Mouse (Mus musculus): ENCODE data around the gene Grk1.
A peak's percentile ranks its signal among the peaks of the same experiment; 100 is the strongest.

The Grk1 gene

GRCm38 (mm10) chr8:13428156-13428555 is 23.3 kb downstream of the Grk1 start:
- no peak for DNase-seq (ENCODE audit: low spot score in 2 of 2)

DNA sequence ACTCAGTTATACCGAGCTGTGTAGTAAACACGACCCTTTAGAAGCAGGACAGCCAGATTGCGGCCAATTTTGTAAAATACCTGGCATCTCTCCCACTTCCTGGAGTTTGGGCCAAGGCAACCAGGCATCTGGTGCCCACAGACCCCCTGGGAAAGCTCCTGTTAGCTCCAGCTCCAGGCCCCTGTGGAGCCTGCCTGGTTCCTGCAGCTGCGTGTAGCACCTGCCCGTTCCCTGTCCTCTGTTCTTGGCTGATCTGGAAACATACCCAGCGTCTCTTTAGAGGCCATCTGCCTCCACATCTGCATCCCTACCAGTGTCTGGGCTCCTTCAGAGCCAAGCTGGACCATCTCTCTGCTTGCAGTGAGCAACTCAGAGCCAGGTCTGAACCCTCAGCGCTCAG is 25.5 kb downstream of the Grk1 start:
- no peak for DNase-seq (ENCODE audit: low spot score in 2 of 2)

DNA sequence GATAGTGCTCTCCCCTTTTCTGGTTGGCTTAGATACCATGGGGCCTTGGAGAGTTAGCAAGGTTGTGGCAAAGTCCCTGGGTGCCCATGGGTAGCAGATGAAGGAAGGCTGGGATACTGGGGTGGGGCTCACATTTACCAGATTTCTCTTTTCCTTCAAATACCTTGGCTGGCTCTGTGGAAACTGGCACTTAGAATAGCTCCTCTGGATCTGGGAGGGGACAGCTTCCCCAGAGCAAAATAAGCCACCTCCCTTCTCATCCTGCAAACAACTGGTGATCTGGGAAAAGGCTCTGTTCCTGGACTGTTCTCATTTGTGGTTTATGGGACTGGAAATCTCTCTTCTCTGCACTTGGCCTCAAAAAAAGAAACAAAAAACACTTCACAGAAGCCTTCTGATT is 26.0 kb downstream of the Grk1 start:
- DNase-seq (ENCODE audit: low spot score in 2 of 2) = peak in 1 of 2 experiments; percentile 69

DNA sequence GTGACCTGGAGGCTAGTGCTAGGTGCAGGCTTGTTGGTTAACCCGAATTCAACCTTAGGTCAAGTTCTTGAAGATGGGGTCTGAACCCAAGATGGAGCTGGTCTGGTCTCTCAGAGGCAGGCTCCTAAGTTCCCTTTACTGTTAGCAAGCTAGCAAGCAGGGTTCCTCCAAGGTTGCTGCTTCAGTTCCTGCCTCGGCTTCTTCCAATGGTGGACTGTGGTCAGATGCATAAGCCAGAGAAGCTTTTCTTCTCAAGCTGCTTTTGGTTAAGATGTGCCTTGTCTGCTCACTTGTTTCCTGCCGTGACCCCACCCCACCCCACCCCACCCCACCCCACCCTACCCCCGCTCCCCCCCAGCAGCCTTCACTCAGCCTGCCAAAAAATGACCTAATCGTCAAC is 28.2 kb downstream of the Grk1 start:
- no peak for DNase-seq (ENCODE audit: low spot score in 2 of 2)

GRCm38 (mm10) chr8:13434889-13435288 is 30.0 kb downstream of the Grk1 start, which contains the start of gene Tmem255b:
Gene Tmem255b (plus strand): TSS chr8:13435189.
- DNase-seq (ENCODE audit: low spot score in 2 of 2) = no peak

- no peak for DNase-seq (ENCODE audit: low spot score in 2 of 2)
Observed at GRCm38 (mm10) chr8:13436052-13436451, 31.2 kb downstream of the Grk1 start.

GRCm38 (mm10) chr8:13437531-13437930 is 32.6 kb downstream of the Grk1 start:
- no peak for DNase-seq (ENCODE audit: low spot score in 2 of 2)

DNA sequence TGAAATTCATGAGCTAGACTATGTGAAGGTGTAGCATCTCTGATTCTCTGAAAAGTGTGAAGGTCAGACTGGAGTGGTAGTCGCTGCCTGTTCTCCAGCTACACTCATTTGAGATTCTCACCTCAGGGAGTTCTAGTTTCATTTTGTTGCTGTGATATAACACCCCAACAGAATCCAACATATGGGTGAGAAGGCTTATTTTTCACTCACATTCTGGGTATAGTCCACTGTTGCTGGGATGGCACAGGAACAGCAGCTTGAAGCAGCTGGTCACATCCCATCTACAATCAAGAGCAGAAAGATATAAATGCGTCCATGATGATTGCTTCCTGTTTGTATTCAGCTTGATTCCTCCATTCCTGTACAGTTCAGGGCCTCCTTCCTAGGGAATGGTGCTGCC is 37.3 kb downstream of the Grk1 start:
- DNase-seq (ENCODE audit: low spot score in 2 of 2) = no peak

DNA sequence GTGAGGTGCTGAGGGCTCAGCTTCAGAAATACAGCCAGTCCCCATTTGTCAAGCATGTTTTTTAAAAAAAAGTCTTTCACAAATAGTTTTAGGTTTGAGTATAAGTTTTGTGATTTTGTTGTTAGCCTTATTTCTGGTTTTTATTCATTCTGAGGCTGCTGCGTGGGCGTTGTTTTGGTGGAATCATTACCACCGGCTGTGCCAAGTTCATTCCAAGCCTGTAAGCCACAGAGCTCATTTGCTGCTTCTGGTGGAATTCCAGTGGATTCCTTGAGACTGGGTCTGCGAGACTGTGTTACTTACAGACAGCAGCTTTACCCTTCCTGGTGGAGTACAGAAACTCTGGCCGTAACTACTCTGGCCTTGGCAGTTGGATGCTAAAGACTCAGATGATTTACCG is 41.6 kb downstream of the Grk1 start:
- DNase-seq (ENCODE audit: low spot score in 2 of 2) = no peak

DNA sequence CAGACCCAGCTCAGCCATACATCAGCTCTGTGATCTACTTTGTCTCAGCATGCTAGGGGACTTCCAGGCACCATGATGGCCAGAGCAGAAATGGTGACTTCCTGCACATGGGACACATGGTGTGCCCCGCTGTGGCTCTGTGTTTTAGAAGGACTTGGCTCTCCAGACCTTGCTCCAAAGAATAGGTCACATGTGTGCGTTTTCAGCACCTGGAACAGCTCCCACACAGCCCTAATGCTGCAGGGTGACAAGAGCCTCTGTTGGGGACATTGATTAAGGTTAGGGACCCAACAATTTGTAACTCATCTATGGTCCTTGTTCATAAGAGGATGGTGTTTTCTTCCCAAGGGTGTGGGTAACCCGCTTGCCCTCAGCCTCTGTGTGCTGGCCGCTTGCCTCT is 43.3 kb downstream of the Grk1 start:
- no peak for DNase-seq (ENCODE audit: low spot score in 2 of 2)

- no peak for DNase-seq (ENCODE audit: low spot score in 2 of 2)
Observed at GRCm38 (mm10) chr8:13451747-13452277, 46.9 kb downstream of the Grk1 start.

DNA sequence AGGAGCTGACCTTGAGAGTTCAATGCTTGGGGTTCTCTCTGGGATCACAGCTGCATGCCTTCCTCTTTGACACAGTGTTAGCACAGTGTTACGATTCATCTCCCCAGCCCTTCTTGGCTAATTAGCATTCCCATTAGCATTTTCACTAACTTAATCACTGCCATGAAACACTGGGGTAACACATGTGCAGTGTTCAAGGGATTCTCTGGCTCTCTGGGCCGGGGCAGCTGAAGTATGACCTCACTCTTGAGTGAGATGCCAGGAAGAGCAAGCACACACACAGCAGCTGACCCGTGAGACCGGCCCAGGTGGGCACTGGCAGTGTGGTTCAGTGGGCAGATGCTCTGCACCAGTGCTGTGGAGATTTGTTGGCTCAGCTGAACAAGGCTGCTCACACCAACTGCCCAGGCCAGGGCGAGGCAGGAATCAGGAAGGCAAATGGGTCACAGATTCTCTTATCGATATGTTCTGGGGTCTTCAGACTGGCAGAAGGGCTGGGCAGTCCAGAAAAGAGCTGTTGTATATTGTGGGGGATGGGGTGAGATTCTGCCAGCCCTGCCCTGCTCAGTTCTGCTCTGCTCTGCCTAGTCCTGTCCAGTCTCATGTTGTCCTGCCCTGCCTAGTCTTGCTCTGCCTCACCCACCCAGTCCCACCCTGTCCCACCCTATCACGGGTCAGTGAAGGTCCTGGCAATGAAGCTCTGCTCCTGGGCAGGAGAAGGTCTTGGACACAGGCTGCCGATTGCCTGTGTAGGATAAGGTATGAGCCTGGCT is 49.6 kb downstream of the Grk1 start:
- no peak for DNase-seq (ENCODE audit: low spot score in 2 of 2)

- peak; percentile 34 to 63 for DNase-seq (ENCODE audit: low spot score in 2 of 2)
Observed at GRCm38 (mm10) chr8:13455295-13455694, 50.4 kb downstream of the Grk1 start.

- peak; percentile 24 to 29 for DNase-seq (ENCODE audit: low spot score in 2 of 2)
Observed at GRCm38 (mm10) chr8:13459431-13459830, 54.5 kb downstream of the Grk1 start.

- no peak for DNase-seq (ENCODE audit: low spot score in 2 of 2)
Observed at GRCm38 (mm10) chr8:13461085-13461765, 56.3 kb downstream of the Grk1 start.

DNA sequence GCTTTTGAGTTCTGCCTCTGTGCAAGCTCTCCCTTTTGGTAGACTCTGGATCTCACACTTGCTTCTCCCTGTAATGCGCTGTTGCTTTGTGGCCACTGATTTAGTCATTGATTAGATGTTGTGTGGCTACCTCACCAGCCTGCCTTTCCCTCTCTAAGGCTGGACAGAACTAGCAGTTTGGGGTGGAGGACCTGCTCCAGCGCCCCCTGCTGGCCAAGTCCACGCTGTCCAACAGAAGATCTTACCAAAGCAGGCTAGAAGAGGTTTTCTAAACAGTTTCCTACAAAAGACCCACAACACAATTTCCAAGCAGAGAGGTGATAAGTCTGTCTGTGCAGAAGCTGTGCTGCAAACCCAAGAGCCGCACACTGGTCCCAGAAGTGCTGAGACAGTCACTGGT is 57.0 kb downstream of the Grk1 start:
- DNase-seq (ENCODE audit: low spot score in 2 of 2) = peak; percentile 39 to 70

DNA sequence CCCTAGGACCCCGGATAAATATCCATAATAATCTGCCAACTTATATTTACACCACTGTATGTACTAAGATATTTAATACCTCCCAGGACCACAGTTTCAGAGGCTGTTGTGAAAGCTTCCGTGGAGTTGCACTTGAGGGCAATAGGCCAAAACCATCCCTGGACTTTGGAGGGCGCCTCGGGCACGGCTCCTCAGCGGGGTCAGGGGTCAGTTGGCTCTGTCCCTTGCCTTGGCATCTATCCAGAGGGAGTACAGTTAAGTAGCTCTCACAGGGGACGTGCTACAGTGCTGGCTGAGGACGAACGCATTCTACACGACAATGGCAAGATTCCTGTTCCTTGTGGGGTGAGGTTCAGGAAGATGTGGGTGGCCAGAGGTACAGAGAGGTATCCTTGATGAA is 57.5 kb downstream of the Grk1 start:
- peak; percentile 53 to 68 for DNase-seq (ENCODE audit: low spot score in 2 of 2)

DNA sequence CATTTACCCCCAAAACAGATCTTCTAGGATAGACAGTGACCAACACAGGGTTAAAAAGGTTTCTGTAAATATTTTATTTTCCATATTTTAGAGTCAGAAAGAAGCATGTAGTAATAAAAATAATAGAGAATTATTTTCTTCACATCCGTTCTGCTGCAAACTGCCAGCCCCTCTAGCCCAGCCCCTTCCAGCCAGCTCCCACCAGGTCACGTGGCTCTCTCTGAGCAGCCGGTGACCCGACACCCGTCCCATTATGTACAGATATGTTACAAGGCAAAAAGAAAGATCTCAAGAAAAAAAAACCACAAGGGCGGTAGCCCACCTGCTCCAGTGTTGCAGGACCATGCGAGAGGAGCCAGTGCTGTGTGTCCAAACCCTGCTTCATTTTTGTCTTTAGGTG is 60.4 kb downstream of the Grk1 start:
- no peak for DNase-seq (ENCODE audit: low spot score in 2 of 2)

- DNase-seq (ENCODE audit: low spot score in 2 of 2) = no peak
Observed at GRCm38 (mm10) chr8:13466989-13467388, 62.1 kb downstream of the Grk1 start.

- DNase-seq (ENCODE audit: low spot score in 2 of 2) = no peak
Observed at GRCm38 (mm10) chr8:13468737-13469136, 63.9 kb downstream of the Grk1 start.

DNA sequence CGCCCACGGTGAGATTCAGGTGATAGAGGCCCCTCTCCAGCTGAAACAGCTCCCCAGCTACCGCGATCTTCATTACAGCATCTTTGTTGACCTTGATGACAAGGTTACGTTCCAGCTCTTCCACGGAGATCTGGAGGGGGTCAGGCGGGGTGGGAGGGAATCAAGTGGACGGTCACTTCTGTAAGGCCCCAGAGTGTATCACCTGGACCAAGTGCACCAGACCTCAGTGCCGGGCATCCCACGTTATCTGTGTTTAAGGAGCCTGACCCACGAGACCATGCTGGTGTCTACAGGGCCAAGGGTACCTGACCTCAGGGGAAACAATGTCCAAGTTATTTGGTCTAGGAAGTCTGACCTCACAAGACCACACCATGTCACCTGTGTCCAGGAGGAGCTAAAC is 66.6 kb downstream of the Grk1 start:
- no peak for DNase-seq (ENCODE audit: low spot score in 2 of 2)
